Mouse (Mus musculus) mouse trophoblast stem cell (cell line): ENCODE results near the gene Mmp7.

ENCODE experiments used
- in situ Hi-C, 2 experiments: fragments of 300-500 bp; cut with MseI, MboI; formaldehyde crosslinking; loops; 2 replicates in 1 of 2; 3 replicates in 1 of 2; pipeline ENCODE4 v1.15.1; 2025

Mmp7 gene

GRCm38 (mm10) chr9:7691790-7692189 is at the start of gene Mmp7:
Gene Mmp7 (plus strand): TSS chr9:7692090.
- in situ Hi-C loops: no loop called here

GRCm38 (mm10) chr9:7647901-7648300 is 44.0 kb upstream of the Mmp7 start:
- in situ Hi-C loops: no loop called here

GRCm38 (mm10) chr9:7650397-7651180 is 41.3 kb upstream of the Mmp7 start:
- in situ Hi-C loops: no loop called here

GRCm38 (mm10) chr9:7652351-7653085 is 39.4 kb upstream of the Mmp7 start:
- in situ Hi-C loops: no loop called here

GRCm38 (mm10) chr9:7657946-7658345 is 33.9 kb upstream of the Mmp7 start:
- in situ Hi-C loops: no loop called here

- in situ Hi-C loops: no loop called here
Measured at GRCm38 (mm10) chr9:7659469-7660020, 32.3 kb upstream of the Mmp7 start.

- in situ Hi-C loops: no loop called here
Measured at GRCm38 (mm10) chr9:7661371-7661770, 30.5 kb upstream of the Mmp7 start.

- in situ Hi-C loops: no loop called here
Measured at GRCm38 (mm10) chr9:7669674-7670073, 22.2 kb upstream of the Mmp7 start.

GRCm38 (mm10) chr9:7672985-7673384 is 18.9 kb upstream of the Mmp7 start:
- in situ Hi-C loops: no loop called here

- in situ Hi-C loops: no loop called here
Measured at GRCm38 (mm10) chr9:7678154-7678837, 13.6 kb upstream of the Mmp7 start.

GRCm38 (mm10) chr9:7682081-7682618 is 9.7 kb upstream of the Mmp7 start:
- in situ Hi-C loops: no loop called here

GRCm38 (mm10) chr9:7686024-7686423 is 5.9 kb upstream of the Mmp7 start:
- in situ Hi-C loops: no loop called here

- in situ Hi-C loops: no loop called here
Measured at GRCm38 (mm10) chr9:7689799-7690198, 2.1 kb upstream of the Mmp7 start.

GRCm38 (mm10) chr9:7693961-7694360 is 2.1 kb downstream of the Mmp7 start:
- in situ Hi-C loops: no loop called here

- in situ Hi-C loops: no loop called here
Measured at GRCm38 (mm10) chr9:7695646-7696045, 3.8 kb downstream of the Mmp7 start.

- in situ Hi-C loops: no loop called here
Measured at GRCm38 (mm10) chr9:7708698-7709097, 16.8 kb downstream of the Mmp7 start.

GRCm38 (mm10) chr9:7711196-7711595 is 19.3 kb downstream of the Mmp7 start:
- in situ Hi-C loops: loop anchor here (5.0 to 10.0 kb wide), 3 partner anchors 144 to 186 kb away; no protein-coding TSS in a partner anchor

GRCm38 (mm10) chr9:7714062-7714907 is 22.4 kb downstream of the Mmp7 start:
- in situ Hi-C loops: loop anchor here (5.0 to 10.0 kb wide), 3 partner anchors 141 to 183 kb away; no protein-coding TSS in a partner anchor

GRCm38 (mm10) chr9:7714908-7715175 is 23.0 kb downstream of the Mmp7 start:
- in situ Hi-C loops: loop anchor here (5.0 to 10.0 kb wide), 3 partner anchors 140 to 182 kb away; no protein-coding TSS in a partner anchor

GRCm38 (mm10) chr9:7721543-7721942 is 29.7 kb downstream of the Mmp7 start:
- in situ Hi-C loops: no loop called here

- in situ Hi-C loops: no loop called here
Measured at GRCm38 (mm10) chr9:7728997-7729396, 37.1 kb downstream of the Mmp7 start.
